In the genomic region with DNA sequence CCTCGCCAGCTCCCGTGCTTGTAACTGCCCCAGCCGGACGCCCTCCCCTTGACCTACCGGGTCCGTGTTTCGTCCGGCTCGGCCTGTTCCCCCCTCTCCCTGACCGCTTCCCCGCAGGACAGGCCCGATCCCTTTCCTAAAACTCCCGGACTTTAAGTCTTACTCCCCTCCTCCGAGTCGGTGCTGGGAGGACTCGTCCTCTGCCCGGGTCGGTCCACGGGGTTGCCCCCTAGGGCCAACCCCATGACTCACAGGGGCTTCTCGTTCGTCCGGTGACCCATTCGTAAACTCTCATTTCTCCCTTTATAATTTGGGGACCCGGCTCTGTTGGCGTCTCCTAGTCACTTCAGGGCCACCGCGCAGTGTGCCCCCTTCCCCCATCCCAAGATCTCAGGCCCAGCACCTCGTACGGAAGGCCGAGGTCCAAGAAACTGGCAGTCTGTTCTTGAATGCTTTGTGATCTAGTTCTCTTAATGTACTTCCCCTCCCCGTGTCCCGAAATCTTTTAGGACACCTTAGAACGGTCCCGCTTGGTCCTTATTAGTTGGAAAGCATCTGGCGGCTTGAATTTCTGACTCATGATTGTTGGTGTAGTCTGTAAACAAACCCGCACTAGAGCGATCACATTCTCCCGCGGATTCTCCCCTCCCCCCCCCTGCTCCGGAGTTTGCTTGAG, we compare ENCODE assay signal across 8 mouse cellular contexts. TPM values are rescaled to one million over a fixed set of nuclear protein-coding genes. Genes with fewer than 3 reads are reported as not detected.
DNase-seq lines count a peak whose midpoint lies in the region; ATAC-seq and TF ChIP-seq lines count a peak whose summit lies in the region.

No protein-coding gene starts in this region.

- no peaks in the 10 kb centered on the region for H3K9me3 ChIP-seq in midbrain, embryonic 16.5 days (replicated peaks; ENCODE audit: control insufficient read depth, low read length, poor library complexity, severe bottlenecking)

- TF ChIP-seq CTCF in liver, adult 2 months (IDR thresholded peaks at IDR 0.05; ENCODE audit: low read depth, low read length) = no peak

- peak; percentile 53; the same call in 1 of the 2 replicates for ATAC-seq in midbrain, embryonic 16.5 days

- TF ChIP-seq POLR2A in liver, adult 2 months (IDR thresholded peaks at IDR 0.05; ENCODE audit: extremely low read depth, insufficient read depth, low read length) = no peak

- under 1% methylated on average over 37 of the region's 40 CpGs for WGBS in liver, adult 2 months
- WGBS in midbrain, embryonic 16.5 days = 0% methylated on average over 40 of the region's 40 CpGs

- peak overlapping the region; percentile 92 for H3K4me2 ChIP-seq in midbrain, embryonic 16.5 days (ENCODE audit: low read length)

- peak overlapping the region; percentile 97 for H3K27ac ChIP-seq in liver, adult 2 months (replicated peaks; ENCODE audit: insufficient read depth, low read depth, low read length)
- H3K27ac ChIP-seq in midbrain, embryonic 16.5 days (ENCODE audit: low read length) = peak overlapping the region; percentile 92

- H3K4me3 ChIP-seq in liver, adult 2 months (ENCODE audit: insufficient read depth, low read depth, low read length) = peak overlapping the region; percentile 93
- peak overlapping the region; percentile 91 for H3K4me3 ChIP-seq in midbrain, embryonic 16.5 days (ENCODE audit: low read depth, low read length)

- peaks cover 22% of the 10 kb centered on the region; the same call in 1 of the 2 replicates for H3K79me2 ChIP-seq in liver, adult 2 months (ENCODE audit: control insufficient read depth, insufficient read depth, low read length)

- peaks cover 20% of the 10 kb centered on the region for H3K36me3 ChIP-seq in liver, adult 2 months (ENCODE audit: control insufficient read depth, insufficient read depth, low read length)
- H3K36me3 ChIP-seq in midbrain, embryonic 16.5 days (ENCODE audit: control insufficient read depth, insufficient read depth, low read length) = peaks cover 2% of the 10 kb centered on the region; the same call in 1 of the 2 replicates

- peak; percentile 50 for DNase-seq in spleen, adult 12 weeks (ENCODE audit: low spot score)
- DNase-seq in spleen, adult 18-20 months = no peak
- DNase-seq in cerebellum, postnatal 14 days = peak; percentile 53 to 59
- DNase-seq in gastrocnemius, postnatal 10 days = peak; percentile 41
- peak; percentile 74 for DNase-seq in kidney, adult 18-20 months
- DNase-seq in liver, adult 2 months (ENCODE audit: extremely low read depth, low read depth, low spot score) = peak; percentile 65
- peak; percentile 66 for DNase-seq in testis, postnatal 10 days (ENCODE audit: low spot score)

- peaks cover 12% of the 10 kb centered on the region for H3K4me1 ChIP-seq in liver, adult 2 months (ENCODE audit: control insufficient read depth, insufficient read depth, low read length)
- peaks cover 23% of the 10 kb centered on the region for H3K4me1 ChIP-seq in midbrain, embryonic 16.5 days (ENCODE audit: control insufficient read depth, insufficient read depth, low read length)

- peak overlapping the region; percentile 97 for H3K9ac ChIP-seq in liver, adult 2 months (ENCODE audit: low read depth, low read length)
- H3K9ac ChIP-seq in midbrain, embryonic 16.5 days (ENCODE audit: low read depth, low read length) = peak overlapping the region; percentile 99

- H3K27me3 ChIP-seq in liver, adult 2 months (ENCODE audit: control insufficient read depth, insufficient read depth, low read length) = no peaks in the 10 kb centered on the region
- no peaks in the 10 kb centered on the region for H3K27me3 ChIP-seq in midbrain, embryonic 16.5 days (ENCODE audit: control insufficient read depth, insufficient read depth, low read depth, low read length)

RNA-seq across cellular contexts. Expression of a gene that starts 0.5 kb away (rescaled TPM):
- total RNA-seq in gastrocnemius, postnatal 10 days (2021) = 100 to 1,000 TPM; 132 to 146 TPM
- total RNA-seq in liver, adult 2 months (2014; rRNA removed) = 92.7 and 95.6 TPM in 2 replicates
- polyA plus RNA-seq in liver, adult 2 months (2012; rRNA removed) = 48.5 and 54.1 TPM in 2 replicates
- 84.7 and 84.9 TPM in 2 replicates for polyA plus RNA-seq in midbrain, embryonic 16.5 days (2015; fragmentation: Nextera tagmentation; extraction: Ambion mirVana)

RNA-seq across cellular contexts. Expression of a gene that starts 21.9 kb away (rescaled TPM):
- total RNA-seq in gastrocnemius, postnatal 10 days (2021) = 100 to 1,000 TPM; 104 to 106 TPM
- 87.3 and 92.5 TPM in 2 replicates for total RNA-seq in liver, adult 2 months (2014; rRNA removed)
- 99.3 and 113 TPM in 2 replicates for polyA plus RNA-seq in liver, adult 2 months (2012; rRNA removed)
- polyA plus RNA-seq in midbrain, embryonic 16.5 days (2015; fragmentation: Nextera tagmentation; extraction: Ambion mirVana) = 160 and 162 TPM in 2 replicates

RNA-seq across cellular contexts. Expression of a gene that starts 58.2 kb away (rescaled TPM):
- total RNA-seq in gastrocnemius, postnatal 10 days (2021) = 10 to 100 TPM; 72.5 to 82.1 TPM
- 9.4 and 13.1 TPM in 2 replicates for total RNA-seq in liver, adult 2 months (2014; rRNA removed)
- polyA plus RNA-seq in liver, adult 2 months (2012; rRNA removed) = 8.4 and 10.2 TPM in 2 replicates
- 460 and 525 TPM in 2 replicates for polyA plus RNA-seq in midbrain, embryonic 16.5 days (2015; fragmentation: Nextera tagmentation; extraction: Ambion mirVana)

Comparison
In these comparisons a context has a peak if more than half of its experiments do, and no peak if none do; other contexts are left out.
1. DNase-seq: peak in spleen, adult 12 weeks (single experiment), cerebellum, postnatal 14 days (2 of 2), gastrocnemius, postnatal 10 days (single experiment), kidney, adult 18-20 months (single experiment), liver, adult 2 months (single experiment) and testis, postnatal 10 days (single experiment); none in spleen, adult 18-20 months (0 of 2).